Mouse (Mus musculus): ENCODE measurements around the gene Lsg1.

GRCm38 (mm10) chr16:30586935-30587493, 378 bp downstream of the Lsg1 start:
- TF ChIP-seq CTCF (IDR thresholded peaks at IDR 0.05; ENCODE audit: insufficient read depth, low read length): no peak
- no peak for TF ChIP-seq POLR2A (IDR thresholded peaks at IDR 0.05; ENCODE audit: borderline replicate concordance, extremely low read depth, low read depth, low read length)

All from lung, adult 2 months (tissue).